Mouse (Mus musculus): ENCODE data around the gene Rbbp6. TPM values are rescaled to one million over a fixed set of nuclear protein-coding genes. Genes with fewer than 3 reads are reported as not detected.

The Rbbp6 gene
- polyA plus RNA-seq, 1 experiment from 2014 or later: 7.1 TPM

DNA sequence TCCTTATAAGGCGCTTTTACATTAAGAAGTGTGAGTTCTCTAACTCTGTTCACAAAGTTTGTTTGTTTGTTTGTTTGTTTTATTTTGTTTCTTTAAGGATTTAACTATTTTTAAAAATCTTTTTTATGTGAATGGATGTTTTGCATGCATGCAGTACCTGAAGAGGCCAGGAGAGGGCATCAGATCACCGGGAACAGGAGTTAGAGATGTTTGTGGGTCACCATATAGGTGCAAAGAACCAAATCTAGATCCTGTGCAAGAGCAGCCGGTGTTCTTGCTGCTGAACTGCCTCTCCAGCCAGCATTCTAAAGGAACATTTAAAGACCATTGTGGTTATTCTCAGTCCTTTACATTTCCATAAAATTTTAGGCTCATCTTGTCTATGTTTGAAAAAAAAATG is 52.1 kb downstream of the Rbbp6 start:
- H3K27ac ChIP-seq (ENCODE audit: low read length): no peak overlapping the region
- no peaks in the 10 kb centered on the region for H3K36me3 ChIP-seq (ENCODE audit: control insufficient read depth, insufficient read depth)
- no peaks in the 10 kb centered on the region for H3K4me1 ChIP-seq (ENCODE audit: control insufficient read depth, low read depth, low read length)
- ATAC-seq (ENCODE audit: low read depth): no peak
- no peaks in the 10 kb centered on the region for H3K27me3 ChIP-seq (ENCODE audit: control insufficient read depth, insufficient read depth, low read depth, low read length)
- H3K9ac ChIP-seq (ENCODE audit: low read depth, low read length): no peak overlapping the region
- H3K4me2 ChIP-seq (ENCODE audit: low read depth, low read length): no peak overlapping the region
- H3K9me3 ChIP-seq (replicated peaks; ENCODE audit: control insufficient read depth, low read length): no peaks in the 10 kb centered on the region
- 25% methylated on average over 3 of the region's 3 CpGs for WGBS (ENCODE audit: insufficient replicate concordance)
- no peak overlapping the region for H3K4me3 ChIP-seq (ENCODE audit: low read depth, low read length)

DNA sequence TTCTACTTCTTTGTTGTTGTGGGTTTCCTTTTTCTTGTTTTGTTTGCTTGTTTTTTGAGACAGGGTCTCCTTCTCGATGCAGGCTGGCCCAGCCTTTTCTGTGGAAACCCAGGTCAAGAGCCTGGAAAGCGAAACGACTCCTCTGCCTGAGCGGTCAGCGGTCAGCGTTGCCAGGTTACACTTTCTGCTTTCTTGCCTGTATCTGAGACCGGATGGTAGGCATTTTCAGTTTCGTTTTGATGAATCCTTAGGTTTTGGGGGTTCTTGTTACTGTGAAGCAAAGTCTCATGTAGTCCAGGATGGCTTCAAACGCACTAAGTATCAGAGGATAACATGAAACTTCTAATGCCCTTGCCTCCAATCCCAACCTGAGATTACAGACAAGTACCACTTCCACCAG is 59.6 kb downstream of the Rbbp6 start:
- Histone ChIP-seq H3K27ac (ENCODE audit: low read length) (no peak overlapping the region), H3K9me3 (replicated peaks; ENCODE audit: control insufficient read depth, low read length) (no peaks in the 10 kb centered on the region), H3K36me3 (ENCODE audit: control insufficient read depth, insufficient read depth) (no peaks in the 10 kb centered on the region), H3K4me2 (ENCODE audit: low read depth, low read length) (no peak overlapping the region), H3K9ac (ENCODE audit: low read depth, low read length) (no peak overlapping the region), H3K4me1 (ENCODE audit: control insufficient read depth, low read depth, low read length) (no peaks in the 10 kb centered on the region), H3K4me3 (ENCODE audit: low read depth, low read length) (no peak overlapping the region), H3K27me3 (ENCODE audit: control insufficient read depth, insufficient read depth, low read depth, low read length) (no peaks in the 10 kb centered on the region)
- WGBS (ENCODE audit: insufficient replicate concordance): 57% methylated on average over 9 of the region's 9 CpGs
- no peak for ATAC-seq (ENCODE audit: low read depth)

DNA sequence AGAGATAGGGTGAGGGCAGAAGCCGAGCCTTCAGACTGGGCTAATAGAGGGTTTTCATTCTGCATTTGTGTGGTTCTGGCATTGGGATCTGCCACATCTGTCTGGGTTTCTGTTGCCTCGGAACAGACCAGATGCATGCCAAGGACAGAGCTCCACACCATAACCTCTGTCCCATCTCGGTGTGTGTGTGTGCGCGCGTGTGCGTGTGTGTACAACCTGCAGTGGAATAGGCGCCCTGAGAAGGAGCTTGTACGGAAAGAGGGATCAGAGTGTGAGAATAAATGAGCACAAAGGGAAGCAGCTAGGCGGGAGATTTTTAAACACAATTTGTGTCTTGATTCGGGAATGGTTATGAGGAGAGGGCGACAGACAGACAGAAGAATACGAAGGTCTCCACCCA is 64.8 kb downstream of the Rbbp6 start:
- H3K27me3 ChIP-seq (ENCODE audit: control insufficient read depth, insufficient read depth, low read depth, low read length): peaks cover 4% of the 10 kb centered on the region; the same call in 1 of the 2 replicates
- no peak overlapping the region for H3K27ac ChIP-seq (ENCODE audit: low read length)
- no peaks in the 10 kb centered on the region for H3K4me1 ChIP-seq (ENCODE audit: control insufficient read depth, low read depth, low read length)
- H3K36me3 ChIP-seq (ENCODE audit: control insufficient read depth, insufficient read depth): no peaks in the 10 kb centered on the region
- peak overlapping the region; percentile 23 for H3K4me3 ChIP-seq (ENCODE audit: low read depth, low read length)
- H3K9ac ChIP-seq (ENCODE audit: low read depth, low read length): no peak overlapping the region
- 25% methylated on average over 13 of the region's 13 CpGs for WGBS (ENCODE audit: insufficient replicate concordance)
- peak overlapping the region; percentile 48 for H3K4me2 ChIP-seq (ENCODE audit: low read depth, low read length)
- no peaks in the 10 kb centered on the region for H3K9me3 ChIP-seq (replicated peaks; ENCODE audit: control insufficient read depth, low read length)
- no peak for ATAC-seq (ENCODE audit: low read depth)

DNA sequence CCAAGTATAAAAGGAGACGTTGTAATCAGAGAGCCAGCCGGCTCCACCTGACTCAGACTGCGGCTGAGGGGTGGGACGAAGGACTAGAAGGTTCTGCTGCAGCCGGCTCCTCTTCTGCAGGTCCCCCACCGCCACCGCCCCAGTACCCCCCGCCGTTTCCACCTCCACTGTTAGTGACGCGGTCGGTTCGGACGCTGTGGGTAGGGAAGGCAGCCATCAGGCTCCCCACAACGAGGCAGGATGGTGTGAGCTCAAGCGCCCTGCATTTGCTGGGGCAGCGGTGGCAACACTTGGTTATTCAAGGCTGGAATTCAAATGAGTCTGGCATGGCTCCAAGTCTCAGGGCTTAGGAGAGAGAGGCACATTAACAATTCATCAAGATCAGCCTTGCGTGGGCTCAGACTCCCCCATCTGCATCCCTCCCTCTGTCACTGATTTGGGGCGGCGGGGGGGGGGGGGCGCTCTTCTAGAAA is 65.3 kb downstream of the Rbbp6 start:
- ATAC-seq (ENCODE audit: low read depth): no peak
- under 1% methylated on average over 20 of the region's 21 CpGs for WGBS (ENCODE audit: insufficient replicate concordance)
- peak overlapping the region; percentile 48 for H3K4me2 ChIP-seq (ENCODE audit: low read depth, low read length)
- H3K27me3 ChIP-seq (ENCODE audit: control insufficient read depth, insufficient read depth, low read depth, low read length): peaks cover 4% of the 10 kb centered on the region; the same call in 1 of the 2 replicates
- no peaks in the 10 kb centered on the region for H3K36me3 ChIP-seq (ENCODE audit: control insufficient read depth, insufficient read depth)
- H3K27ac ChIP-seq (ENCODE audit: low read length): no peak overlapping the region
- no peak overlapping the region for H3K9ac ChIP-seq (ENCODE audit: low read depth, low read length)
- H3K4me3 ChIP-seq (ENCODE audit: low read depth, low read length): peak overlapping the region; percentile 23
- H3K4me1 ChIP-seq (ENCODE audit: control insufficient read depth, low read depth, low read length): no peaks in the 10 kb centered on the region
- H3K9me3 ChIP-seq (replicated peaks; ENCODE audit: control insufficient read depth, low read length): no peaks in the 10 kb centered on the region

DNA sequence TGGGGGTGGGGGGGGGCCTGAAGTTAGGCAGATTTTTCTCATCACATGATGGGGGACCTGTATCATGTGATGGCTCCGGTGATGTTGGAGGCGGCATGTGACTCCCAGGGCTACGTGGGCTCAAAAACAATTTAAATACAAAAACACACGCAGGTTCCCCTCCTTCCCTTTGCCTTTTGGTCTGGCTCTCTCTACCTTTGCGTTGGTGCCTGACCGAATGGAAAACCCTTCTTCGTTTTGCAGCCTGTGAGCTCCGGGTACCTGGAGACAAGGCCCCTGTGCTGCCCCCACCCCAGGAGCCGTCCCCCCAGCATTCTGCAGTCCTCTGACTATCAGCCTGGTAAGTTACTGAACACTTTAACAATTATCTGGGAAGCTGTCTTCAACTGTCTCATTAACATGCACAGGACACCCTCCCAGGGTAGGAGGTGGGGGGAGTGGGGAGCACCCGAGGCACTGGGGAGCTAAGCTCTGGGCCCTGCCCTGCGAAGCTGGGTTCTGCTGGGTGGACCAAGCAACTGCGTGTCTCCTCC is 65.8 kb downstream of the Rbbp6 start:
- peaks cover 4% of the 10 kb centered on the region; the same call in 1 of the 2 replicates for H3K27me3 ChIP-seq (ENCODE audit: control insufficient read depth, insufficient read depth, low read depth, low read length)
- peak overlapping the region; percentile 48 for H3K4me2 ChIP-seq (ENCODE audit: low read depth, low read length)
- ATAC-seq (ENCODE audit: low read depth): no peak
- H3K9me3 ChIP-seq (replicated peaks; ENCODE audit: control insufficient read depth, low read length): no peaks in the 10 kb centered on the region
- H3K27ac ChIP-seq (ENCODE audit: low read length): no peak overlapping the region
- no peaks in the 10 kb centered on the region for H3K36me3 ChIP-seq (ENCODE audit: control insufficient read depth, insufficient read depth)
- H3K9ac ChIP-seq (ENCODE audit: low read depth, low read length): no peak overlapping the region
- no peaks in the 10 kb centered on the region for H3K4me1 ChIP-seq (ENCODE audit: control insufficient read depth, low read depth, low read length)
- no peak overlapping the region for H3K4me3 ChIP-seq (ENCODE audit: low read depth, low read length)
- WGBS (ENCODE audit: insufficient replicate concordance): 10% methylated on average over 12 of the region's 12 CpGs

DNA sequence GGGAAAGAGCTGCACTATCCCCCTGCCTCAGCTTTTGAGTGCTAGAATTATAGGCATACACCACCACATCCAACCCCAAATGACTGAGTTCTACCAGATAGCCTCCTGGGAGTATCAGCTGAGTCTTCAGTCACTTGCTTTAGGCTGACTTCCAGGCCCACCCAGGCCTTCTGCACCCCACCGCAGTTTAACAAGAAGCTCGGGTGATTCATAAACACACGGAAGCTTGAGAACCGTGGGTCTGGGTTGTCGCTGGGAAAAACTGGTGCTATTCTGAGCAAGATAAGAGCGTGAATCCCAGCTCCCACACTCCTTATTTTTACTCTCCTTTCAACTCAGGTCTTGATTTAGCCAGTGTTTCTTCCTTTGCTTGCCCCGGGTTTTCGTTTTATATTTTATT is 69.8 kb downstream of the Rbbp6 start:
- Histone ChIP-seq H3K27ac (ENCODE audit: low read length) (no peak overlapping the region), H3K27me3 (ENCODE audit: control insufficient read depth, insufficient read depth, low read depth, low read length) (peaks cover 4% of the 10 kb centered on the region; the same call in 1 of the 2 replicates), H3K4me2 (ENCODE audit: low read depth, low read length) (no peak overlapping the region), H3K4me3 (ENCODE audit: low read depth, low read length) (no peak overlapping the region), H3K36me3 (ENCODE audit: control insufficient read depth, insufficient read depth) (no peaks in the 10 kb centered on the region), H3K4me1 (ENCODE audit: control insufficient read depth, low read depth, low read length) (no peaks in the 10 kb centered on the region), H3K9ac (ENCODE audit: low read depth, low read length) (no peak overlapping the region), H3K9me3 (replicated peaks; ENCODE audit: control insufficient read depth, low read length) (no peaks in the 10 kb centered on the region)
- ATAC-seq (ENCODE audit: low read depth): no peak
- WGBS (ENCODE audit: insufficient replicate concordance): 67% methylated on average over 8 of the region's 8 CpGs

DNA sequence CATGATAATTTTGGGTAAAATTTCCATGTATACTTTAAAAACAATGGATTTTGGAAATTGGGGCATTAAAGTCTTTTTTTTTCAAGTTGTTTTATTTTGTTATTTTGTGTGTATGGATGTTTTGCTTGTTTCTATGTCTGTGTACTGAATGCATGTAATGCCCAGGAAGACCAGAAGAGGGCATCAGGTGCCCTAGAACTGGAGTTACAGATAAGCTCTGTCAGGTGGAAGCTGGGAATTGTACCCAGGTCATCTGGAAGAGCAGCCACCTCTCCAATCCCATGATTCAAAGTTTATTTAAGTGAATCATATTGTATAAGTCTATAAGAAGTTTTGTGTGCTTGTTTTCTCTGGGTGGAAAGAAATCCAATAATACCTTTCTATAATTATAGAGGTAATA is 73.8 kb downstream of the Rbbp6 start:
- Histone ChIP-seq H3K27me3 (ENCODE audit: control insufficient read depth, insufficient read depth, low read depth, low read length) (no peaks in the 10 kb centered on the region), H3K9me3 (replicated peaks; ENCODE audit: control insufficient read depth, low read length) (no peaks in the 10 kb centered on the region), H3K4me3 (ENCODE audit: low read depth, low read length) (no peak overlapping the region), H3K4me1 (ENCODE audit: control insufficient read depth, low read depth, low read length) (no peaks in the 10 kb centered on the region), H3K27ac (ENCODE audit: low read length) (no peak overlapping the region), H3K9ac (ENCODE audit: low read depth, low read length) (no peak overlapping the region), H3K4me2 (ENCODE audit: low read depth, low read length) (no peak overlapping the region), H3K36me3 (ENCODE audit: control insufficient read depth, insufficient read depth) (no peaks in the 10 kb centered on the region)
- no peak for ATAC-seq (ENCODE audit: low read depth)

DNA sequence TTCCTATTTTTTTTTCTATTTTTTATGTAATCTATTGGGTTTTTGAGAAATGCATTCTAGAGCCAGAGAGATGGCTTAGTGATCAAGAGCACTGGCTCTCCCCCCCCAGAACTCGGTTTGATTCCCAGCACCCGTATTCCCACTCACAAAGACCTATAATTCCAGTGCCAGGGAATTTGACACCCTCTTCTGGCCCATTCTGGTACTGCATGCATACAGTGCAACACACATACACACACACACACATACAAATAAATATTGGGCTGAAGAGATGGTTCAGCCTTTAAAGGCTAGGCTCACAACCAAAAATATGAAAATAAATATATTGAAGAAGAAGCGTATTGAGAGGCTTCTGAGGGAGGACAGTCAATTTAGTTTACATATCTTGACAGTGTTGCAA is 79.7 kb downstream of the Rbbp6 start:
- no peak overlapping the region for H3K27ac ChIP-seq (ENCODE audit: low read length)
- H3K27me3 ChIP-seq (ENCODE audit: control insufficient read depth, insufficient read depth, low read depth, low read length): no peaks in the 10 kb centered on the region
- no peaks in the 10 kb centered on the region for H3K36me3 ChIP-seq (ENCODE audit: control insufficient read depth, insufficient read depth)
- no peak for ATAC-seq (ENCODE audit: low read depth)
- no peak overlapping the region for H3K4me2 ChIP-seq (ENCODE audit: low read depth, low read length)
- H3K9ac ChIP-seq (ENCODE audit: low read depth, low read length): no peak overlapping the region
- no peaks in the 10 kb centered on the region for H3K9me3 ChIP-seq (replicated peaks; ENCODE audit: control insufficient read depth, low read length)
- 74% methylated on average over 3 of the region's 3 CpGs for WGBS (ENCODE audit: insufficient replicate concordance)
- H3K4me1 ChIP-seq (ENCODE audit: control insufficient read depth, low read depth, low read length): no peaks in the 10 kb centered on the region
- H3K4me3 ChIP-seq (ENCODE audit: low read depth, low read length): no peak overlapping the region

DNA sequence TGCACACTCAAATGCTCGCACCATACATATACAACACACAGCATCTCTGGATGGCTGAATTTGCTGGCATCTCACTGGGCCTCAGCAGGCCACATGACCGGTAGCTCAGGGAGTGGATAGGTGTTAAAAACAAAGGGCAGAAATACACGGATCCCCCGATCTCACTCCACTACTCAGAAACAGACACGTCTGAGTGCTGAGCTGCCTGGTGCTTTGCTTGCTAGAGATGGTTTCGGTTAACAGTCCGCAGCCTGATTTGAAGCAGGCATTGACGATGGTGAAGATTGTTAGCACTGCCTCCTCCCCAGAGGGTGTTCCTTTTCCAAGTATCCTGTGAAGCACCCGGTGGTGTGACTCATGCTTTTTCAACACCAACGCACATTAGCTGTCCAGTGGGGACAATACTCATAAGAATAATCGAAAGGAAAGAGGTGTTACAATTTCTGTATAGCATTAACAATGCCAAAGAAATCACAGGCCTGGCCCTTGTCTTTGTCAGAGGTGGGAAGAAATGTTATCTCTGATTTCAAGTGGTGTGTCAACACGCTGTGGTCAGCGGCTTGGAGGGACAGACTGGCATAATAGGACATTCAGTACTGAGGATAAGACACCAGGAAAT is 81.1 kb downstream of the Rbbp6 start:
- no peak for ATAC-seq (ENCODE audit: low read depth)
- H3K4me1 ChIP-seq (ENCODE audit: control insufficient read depth, low read depth, low read length): no peaks in the 10 kb centered on the region
- H3K4me2 ChIP-seq (ENCODE audit: low read depth, low read length): no peak overlapping the region
- no peaks in the 10 kb centered on the region for H3K27me3 ChIP-seq (ENCODE audit: control insufficient read depth, insufficient read depth, low read depth, low read length)
- H3K4me3 ChIP-seq (ENCODE audit: low read depth, low read length): no peak overlapping the region
- no peaks in the 10 kb centered on the region for H3K9me3 ChIP-seq (replicated peaks; ENCODE audit: control insufficient read depth, low read length)
- no peak overlapping the region for H3K9ac ChIP-seq (ENCODE audit: low read depth, low read length)
- no peak overlapping the region for H3K27ac ChIP-seq (ENCODE audit: low read length)
- WGBS (ENCODE audit: insufficient replicate concordance): 58% methylated on average over 13 of the region's 13 CpGs
- H3K36me3 ChIP-seq (ENCODE audit: control insufficient read depth, insufficient read depth): no peaks in the 10 kb centered on the region
